Mouse (Mus musculus): ENCODE results near the gene Rhbdl1.

Rhbdl1 gene

DNA sequence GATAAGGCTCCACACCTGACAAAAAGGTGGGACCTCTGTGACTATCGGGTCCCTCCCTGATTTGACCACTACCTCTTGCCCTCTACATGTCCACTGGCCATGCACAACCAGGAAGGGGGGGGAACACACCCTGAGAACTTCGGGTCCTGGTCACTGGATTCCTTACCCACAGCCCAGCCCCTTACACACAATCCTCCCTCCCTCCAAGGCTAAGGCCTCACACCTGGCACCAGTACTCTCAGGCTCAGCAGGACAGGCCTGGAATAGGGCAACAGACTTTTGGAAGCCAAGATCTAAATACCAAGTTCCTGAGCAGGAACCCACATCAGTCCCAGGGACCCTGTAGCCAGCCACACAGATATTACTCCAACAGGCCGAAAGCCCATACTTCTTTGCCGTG, 1.8 kb upstream of the Rhbdl1 start:
- no peak for DNase-seq

DNA sequence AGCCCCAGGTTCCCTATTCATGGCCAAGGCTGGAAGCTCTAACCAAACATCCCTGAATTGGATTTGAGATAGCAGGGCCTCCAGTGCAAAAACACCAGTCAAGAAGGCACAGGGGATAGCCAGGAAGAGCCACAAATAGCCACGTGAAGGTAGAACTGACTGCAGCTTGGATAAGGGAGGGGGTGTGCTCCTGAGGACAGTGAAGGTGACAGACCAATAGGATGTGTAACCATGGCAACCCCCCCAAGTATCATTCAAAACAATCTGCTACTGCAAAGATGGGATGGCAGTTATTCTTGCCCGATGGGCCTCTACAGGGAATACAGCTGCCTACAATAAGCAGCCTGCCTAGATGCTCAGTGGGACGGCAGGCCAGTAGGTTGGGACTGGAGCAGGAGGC, 438 bp upstream of the Rhbdl1 start:
- no peak for DNase-seq

DNA sequence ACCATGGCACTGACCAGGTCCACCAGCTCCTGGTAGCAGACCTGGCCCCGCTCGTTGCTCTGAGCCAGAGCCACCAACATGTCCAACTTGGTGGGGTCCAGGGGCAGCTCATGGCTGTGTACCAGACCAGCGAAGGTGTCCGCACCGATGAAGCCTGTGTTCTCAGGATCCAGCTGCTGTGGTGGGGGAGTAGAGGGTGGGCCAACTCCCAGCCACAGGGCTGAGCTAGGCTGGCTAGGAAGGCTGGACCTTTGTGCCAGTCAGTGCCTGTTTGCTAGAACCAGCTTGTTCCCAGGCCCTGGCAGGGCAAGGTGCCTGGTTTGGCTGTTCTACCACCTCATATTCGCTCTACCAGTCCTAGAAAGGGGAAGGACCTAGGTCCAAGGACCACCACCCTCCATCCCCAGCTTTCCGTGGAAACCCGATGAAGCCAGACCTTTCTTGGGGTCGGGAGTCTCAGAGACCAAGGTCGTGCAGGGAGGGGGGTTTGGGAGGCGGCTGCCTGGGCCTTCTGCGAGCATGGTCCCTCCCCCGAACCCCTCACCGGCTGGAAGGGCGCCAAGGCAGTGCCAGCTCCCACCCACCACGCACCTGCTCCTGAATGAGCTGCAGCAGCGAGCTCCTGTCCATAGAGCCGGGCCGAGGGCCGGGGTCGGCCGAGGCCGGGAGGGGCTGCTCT, 559 bp downstream of the Rhbdl1 start:
- DNase-seq, result peak in 1 of 2 experiments; percentile 61

DNA sequence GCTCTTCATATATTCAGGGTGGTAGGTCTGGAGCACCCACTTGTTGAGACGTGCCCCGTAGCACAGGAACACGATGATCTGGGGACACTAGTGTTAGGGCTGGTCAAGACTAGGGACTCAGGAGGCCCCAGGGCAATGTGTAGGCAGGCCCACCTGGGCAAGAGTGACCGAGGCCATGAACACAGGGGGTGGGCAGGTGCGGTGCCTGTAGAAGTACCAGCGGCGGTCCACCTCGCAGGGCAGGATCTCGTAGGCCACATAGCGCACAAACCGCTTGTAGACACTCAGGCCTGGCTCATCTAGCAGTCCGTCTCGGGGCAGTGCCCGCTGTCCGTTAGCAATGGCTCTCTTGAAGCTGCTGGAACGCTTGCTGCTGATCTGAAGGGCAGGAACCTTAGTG, 1.3 kb downstream of the Rhbdl1 start:
- DNase-seq, result no peak

DNA sequence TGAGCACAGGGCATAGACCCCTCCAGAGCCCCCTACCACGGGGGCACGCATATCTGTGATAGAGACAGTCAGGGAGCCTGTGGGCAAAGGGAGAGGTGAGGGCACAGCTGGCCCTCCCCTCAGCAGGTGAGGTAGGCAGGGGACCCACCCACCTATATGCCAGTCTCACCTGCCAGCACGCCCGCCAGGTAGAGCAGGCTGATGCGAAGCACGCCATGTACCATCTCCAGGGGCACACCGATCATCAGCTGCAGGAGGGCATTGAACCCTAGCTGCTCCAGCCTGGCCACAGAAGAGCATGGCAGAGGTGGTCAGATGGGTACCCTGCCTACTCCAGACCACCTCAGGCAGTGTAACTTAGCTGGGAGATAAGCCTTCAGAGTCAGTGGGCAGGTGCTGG, 1.8 kb downstream of the Rhbdl1 start:
- DNase-seq, result no peak

DNA sequence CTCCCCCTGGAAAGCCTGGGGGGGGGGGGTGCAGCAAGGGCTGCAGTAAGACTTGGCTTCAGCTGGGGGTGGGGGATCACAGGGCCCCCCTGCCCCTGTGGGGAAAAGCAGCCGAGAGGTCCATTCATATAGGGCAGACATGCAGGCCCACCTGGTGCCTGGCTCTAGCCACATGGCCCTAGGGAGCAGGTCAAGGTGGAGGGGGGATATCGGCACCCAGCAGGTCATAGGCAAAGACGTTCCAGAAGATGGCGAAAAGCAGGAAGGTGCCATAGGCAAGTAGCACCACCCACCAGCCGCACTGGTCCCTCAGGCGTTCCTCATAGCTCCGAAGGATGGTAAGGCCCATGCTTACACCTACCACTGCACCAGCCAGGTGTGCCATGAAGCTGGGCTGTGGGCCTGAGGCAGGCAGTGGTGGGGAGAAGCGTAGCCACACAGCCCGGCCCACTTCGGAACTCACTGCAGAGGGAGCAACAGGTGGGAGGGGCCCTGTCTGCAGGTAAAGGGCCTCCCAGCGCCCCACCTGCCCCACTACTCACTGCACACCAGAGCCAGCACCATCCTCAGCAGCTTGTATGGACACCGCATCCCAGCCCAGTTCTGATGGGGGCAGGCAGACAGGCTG, 2.4 kb downstream of the Rhbdl1 start:
- DNase-seq, result no peak

DNA sequence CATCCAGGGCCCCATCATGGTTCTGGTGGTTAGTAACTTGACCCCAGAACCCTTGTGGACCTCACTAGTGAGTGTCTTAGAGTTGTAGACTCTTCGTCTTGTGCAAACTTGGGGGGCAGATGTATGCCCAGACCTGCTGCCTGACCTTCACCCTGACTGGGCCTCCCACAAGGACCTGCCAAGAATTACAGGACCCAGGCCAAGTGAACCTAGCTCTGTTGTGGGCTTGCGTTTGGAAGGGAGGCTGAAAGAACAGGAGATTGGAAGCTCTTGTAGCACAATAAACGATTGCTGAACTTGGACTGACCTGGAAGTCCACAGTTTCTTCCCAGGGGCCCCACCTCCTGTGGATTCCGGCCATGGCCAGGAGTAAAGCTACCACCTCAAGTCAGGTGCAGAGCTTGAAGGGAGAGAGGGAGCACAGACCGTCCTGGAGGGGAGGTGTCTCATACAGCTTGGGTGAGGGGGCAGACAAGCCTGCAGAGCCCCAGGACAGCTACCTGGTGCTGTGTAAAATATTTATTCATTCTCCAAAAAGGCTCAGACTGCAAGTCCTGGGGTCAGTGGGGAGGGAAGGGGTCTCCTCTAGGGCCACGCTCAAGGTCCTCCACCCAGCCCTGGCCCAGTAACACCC, 3.0 kb downstream of the Rhbdl1 start:
- no peak for DNase-seq

DNA sequence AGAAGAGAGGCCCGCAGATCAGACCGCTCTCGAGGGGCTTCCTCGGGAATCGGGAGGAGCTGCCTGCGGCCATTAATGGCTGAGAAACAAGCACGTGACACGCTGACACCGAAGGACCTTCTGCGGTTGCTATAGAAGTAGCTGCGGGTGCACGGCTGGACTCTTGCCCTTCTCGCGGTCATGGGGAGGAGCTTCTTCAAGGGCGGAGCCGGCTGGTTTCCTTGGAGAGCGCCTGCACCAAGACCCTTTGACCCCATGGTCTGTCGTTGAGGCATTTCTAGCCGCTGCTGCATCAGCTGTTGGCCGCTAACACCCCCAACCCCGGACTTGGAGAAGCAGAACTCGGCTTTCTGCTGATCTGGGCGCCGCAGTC, 3.8 kb downstream of the Rhbdl1 start, which contains the start of gene Stub1:
TSS of gene Stub1 (minus strand) at position 114 of the 373 bp plus-strand sequence.
- peak; percentile 92 to 94 for DNase-seq

DNA sequence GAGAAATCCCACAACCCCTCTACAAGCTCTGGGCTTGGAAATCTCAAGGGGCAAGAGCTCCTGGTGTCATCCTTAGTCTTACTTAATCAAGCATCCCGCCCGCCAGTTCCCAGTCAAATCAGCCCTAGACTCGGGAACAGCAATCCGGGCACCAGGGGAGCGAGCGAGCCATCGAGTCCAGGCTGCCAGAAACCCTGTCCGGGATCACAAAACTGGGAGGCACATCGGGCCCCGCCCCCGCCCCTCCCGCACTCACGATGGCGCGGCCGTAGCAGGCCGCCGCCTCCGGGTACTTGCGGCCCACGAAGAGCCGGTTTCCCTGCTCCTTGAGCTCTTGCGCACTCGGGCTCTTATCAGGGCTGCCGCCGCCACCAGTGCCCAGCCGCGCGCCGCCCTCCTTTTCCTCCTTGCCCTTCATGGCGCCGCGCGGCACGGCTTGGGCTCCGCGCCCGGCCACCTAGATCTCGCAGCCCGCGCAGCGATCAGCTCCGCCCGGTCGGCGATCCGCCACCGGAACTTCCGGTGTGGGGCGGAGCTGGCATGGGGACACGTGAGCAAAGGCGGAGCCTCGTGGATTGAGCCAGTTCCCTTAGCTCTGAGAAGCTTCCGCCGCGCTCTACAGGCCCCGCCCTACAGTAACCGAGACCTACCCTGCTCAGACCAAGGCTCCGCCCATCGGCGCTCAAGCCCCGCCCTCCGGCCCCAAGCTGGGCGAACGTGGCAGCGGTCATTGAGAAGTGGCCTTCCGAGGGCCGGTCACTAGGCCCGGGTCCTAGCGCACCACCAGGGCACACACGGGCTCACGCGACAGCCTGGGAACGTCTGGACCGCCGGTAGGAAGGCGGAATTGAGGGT, 4.4 kb downstream of the Rhbdl1 start:
- peak; percentile 99 to 100 for DNase-seq

DNA sequence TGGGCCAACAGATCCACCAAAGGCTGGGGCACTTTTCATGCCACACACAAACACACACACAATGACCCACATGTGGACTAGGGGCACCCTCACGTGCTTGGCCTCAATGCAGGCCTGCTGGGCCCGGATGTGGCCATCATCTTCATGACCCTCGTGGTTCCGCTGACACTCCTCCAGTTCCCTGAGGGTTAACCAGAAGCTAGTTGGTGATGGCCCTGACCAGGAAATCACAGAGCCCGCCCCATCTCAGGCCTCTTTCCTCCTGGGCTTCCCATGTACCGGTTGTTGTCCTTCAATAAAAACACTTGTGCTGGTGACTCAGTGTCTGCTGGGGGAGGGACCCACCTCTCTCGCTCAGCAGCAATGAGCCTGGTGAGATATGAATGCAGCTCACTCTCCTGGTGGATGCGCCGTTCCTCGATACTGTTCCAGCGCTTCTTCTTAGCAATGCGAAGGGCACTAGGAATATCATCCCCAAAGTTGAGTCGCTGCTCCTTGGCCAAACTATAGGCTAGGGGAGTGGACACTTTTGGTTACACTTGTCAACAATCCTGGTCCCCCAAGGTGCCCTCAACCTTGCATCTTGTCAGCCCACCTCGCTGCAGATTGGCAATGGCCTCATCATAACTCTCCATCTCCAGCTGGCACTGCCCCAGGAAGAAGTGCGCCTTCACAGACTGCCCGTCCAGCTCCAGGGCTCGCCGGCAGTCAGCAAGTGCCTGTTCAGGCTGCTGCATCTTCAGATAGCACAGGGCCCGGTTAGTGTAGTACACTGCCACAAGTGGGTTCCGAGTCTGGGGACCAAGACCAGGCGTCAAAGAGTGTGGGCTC, 5.4 kb downstream of the Rhbdl1 start:
- DNase-seq, result peak; percentile 67 to 77

DNA sequence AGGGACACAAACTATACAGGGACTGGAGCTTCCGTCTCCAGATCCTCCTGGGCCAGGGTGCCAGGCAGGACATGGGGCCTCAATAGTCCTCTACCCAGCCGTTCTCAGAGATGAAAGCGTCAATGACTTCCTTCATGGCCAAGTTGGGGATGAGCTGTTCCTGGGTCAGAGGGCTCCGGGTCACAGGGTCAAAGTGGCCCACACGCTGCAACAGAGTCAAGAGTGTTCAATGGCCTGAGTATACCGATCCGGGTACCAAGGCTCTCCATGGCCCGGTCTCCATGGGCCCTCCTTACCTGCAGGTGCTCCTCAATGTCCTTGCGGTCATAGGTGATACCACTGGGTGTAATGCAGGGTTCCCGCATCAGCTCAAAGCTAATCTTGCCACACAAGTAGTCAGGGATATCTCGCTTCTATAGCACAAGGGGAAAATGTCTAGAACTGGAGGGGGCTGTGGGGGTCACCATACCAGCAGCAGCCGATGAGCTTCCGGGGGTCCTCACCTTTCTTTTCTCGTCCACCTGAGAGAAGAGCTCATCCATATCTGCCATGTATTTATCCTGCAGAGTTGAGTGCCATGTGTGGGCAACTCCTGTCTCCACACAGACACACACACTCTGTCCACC, 6.2 kb downstream of the Rhbdl1 start:
- no peak for DNase-seq

DNA sequence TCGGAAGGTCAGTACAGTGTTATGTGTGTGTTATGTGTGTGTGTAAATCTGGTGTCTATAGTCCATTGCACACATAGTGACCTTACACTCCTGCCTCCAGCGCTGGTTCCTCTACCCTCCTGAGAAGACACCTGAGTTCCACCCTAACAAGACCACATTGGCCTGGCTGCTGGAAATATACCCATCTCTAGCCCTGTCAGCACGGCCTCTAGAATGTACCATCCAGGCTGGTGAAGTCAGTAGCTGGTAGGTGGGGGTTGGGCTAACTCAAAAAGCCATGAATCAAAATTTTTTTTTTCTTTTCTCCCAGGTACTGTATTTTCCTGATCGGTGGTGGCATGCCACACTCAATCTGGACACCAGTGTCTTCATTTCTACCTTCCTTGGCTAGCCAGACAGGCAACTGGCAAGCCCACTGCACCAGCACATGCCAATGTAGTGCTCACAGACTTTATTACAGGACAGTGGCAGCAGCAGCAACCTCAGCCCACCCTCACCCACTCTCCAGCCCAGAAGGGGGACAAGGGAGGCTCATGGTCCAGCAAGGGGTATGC, 6.8 kb downstream of the Rhbdl1 start:
- no peak for DNase-seq

DNA sequence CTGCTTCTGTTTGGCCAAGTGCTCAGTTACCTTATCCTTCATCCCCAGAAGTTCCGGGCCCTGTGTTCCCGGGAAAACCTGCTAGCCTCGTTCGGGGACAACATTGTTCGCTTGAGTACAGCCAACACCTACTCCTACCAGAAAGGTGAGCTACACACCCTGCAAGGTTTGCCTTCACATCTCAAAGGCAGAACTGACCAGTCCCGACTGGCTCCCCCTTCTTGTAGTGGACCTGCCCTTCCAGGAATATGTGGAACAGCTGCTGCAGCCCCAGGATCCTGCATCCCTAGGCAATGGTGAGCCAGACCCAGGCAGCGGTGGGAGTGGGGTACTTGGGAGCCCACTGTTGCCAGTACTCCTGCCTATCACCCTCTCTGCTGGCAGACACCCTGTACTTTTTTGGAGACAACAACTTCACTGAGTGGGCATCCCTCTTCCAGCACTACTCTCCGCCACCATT, 7.5 kb downstream of the Rhbdl1 start:
- DNase-seq, result no peak

DNA sequence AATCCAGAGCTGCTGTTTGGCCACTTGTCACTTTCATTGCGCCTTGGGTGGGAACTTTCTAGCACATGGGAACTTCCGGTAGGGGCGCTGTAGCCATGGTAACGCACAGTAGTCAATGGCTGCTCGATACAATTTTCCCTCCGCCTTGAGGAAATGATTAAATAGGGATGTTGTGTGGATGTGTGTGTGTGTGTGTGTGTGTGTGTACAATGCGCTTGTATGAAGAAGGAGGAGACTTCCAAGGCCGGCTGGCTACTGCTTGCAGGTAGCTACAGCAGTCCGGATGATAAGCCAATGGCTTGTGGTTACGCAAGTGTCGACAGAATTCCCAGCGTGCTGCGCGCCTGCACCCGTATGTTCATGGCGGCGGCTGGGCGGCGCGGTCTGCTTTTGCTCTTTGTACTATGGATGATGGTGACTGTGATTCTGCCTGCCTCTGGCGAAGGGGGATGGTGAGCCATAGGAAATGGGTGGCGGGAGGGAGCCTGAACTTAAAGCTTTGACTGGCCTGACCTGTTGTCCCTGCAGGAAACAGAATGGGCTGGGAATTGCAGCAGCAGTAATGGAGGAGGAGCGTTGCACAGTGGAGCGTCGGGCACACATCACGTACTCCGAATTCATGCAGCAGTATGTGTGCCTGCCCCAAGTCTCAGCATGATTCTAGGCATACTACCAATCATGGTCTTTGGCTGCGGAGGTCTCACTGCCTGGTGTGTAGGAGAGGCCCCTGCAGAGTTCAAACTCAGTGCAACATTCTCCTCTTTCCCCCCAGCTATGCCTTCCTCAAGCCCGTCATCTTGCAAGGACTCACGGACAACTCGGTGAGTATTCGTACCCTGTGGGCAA, 8.2 kb downstream of the Rhbdl1 start, which contains the start of gene Jmjd8:
TSS of gene Jmjd8 (plus strand) at position 156 of the 846 bp plus-strand sequence.
- DNase-seq, result peak; percentile 83 to 87

DNA sequence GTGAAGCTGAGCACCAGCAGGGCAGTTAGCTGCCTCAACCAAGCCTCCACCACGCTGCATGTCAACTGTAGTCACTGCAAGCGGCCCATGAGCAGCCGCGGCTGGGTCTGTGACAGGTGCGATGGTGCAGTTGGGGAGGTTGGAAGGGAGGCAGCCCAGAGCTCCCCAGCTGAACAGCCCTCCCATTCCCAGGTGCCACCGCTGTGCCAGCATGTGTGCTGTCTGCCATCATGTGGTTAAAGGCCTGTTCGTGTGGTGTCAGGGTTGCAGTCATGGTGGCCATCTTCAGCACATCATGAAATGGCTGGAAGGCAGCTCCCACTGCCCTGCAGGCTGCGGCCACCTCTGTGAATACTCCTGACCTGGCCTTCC, 8.9 kb downstream of the Rhbdl1 start:
- DNase-seq, result no peak

DNA sequence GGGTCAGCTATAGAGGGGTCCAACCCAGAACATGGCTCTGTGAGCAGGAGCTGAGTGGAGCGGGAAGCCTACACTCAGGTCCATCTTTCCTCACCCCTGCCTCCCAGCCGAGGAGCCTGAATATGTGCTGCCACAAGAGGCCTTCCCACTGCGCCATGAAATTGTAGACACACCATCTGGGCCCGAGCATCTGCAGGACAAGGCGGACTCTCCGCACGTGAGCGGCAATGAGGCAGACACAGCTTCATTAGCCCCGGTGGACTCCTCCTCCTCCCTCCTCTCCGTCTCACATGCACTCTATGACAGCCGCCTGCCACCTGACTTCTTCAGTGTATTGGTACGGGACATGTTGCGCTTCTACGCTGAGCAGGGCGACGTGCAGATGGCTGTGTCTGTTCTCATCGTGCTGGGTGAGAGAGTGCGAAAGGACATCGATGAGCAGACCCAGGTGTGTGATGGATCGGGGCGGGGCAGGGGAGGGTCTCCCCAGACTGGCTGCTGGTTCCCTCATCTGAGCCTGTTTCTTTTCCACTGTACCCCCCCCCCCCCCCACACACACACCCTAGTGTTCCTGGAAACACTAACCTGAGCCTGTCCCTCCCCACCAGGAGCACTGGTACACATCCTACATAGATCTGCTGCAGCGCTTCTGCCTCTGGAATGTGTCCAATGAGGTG, 9.4 kb downstream of the Rhbdl1 start:
- no peak for DNase-seq

DNA sequence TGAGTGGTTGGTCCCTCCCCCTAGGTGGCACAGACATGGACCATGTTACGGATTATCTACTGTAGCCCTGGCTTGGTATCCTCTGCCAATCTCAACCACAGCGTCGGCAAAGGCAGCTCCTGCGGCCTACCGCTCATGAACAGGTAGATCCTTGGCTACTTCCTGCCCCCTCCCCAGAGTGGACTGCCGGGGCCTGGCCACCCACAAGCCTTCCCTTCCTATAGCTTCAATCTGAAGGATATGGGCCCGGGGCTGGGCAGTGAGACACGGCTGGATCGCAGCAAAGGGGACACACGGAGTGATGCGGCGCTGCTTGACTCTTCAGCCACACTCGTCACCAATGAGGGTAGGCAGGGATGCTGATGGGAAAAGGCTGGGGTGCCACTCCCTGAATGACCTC, 10.1 kb downstream of the Rhbdl1 start:
- no peak for DNase-seq

DNA sequence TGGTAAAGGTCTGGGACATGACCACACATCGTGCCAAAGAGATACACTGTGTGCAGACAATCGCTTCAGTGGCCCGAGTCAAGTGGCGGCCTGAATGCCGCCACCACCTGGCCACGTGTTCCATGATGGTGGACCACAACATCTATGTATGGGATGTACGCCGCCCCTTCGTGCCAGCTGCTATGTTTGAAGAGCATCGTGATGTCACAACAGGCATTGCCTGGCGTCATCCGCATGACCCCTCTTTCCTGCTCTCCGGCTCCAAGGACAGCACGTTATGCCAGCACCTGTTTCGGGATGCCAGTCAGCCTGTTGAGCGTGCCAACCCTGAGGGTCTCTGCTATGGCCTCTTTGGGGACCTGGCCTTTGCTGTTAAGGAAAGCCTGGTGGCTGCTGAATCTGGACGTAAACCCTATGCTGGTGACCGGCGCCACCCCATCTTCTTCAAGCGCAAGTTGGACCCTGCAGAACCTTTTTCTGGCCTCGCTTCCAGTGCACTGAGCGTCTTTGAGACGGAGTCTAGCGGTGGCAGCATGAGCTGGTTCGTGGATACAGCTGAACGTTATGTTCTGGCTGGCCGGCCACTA, 11.0 kb downstream of the Rhbdl1 start:
- DNase-seq, result peak in 1 of 2 experiments; percentile 10

DNA sequence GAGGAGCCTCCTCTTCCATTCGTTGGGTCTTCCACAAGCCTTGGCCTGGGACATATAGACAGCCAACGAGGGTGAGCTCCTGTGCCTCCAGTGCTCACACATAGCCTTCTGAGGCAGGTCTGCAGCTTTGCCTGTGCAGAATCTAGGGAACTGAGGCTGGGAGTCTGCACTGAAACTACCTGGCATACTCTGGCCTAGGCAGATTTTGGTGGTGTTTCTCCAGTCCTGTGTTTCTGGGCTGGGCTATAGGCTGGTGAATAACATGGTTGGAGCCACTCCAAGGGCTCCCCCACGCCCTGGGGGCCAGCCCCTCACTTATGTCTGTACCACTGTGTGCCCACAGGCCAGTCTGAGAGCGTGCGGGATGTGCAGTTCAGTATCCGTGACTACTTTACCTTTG, 11.8 kb downstream of the Rhbdl1 start:
- no peak for DNase-seq
